Mouse (Mus musculus): ENCODE measurements around the gene Mxd3.

Gene Mxd3

GRCm38 (mm10) chr13:55329683-55330566 is at the start of gene Mxd3:
TSS of gene Mxd3 (minus strand) at chr13:55329823.
- peak; percentile 93 for DNase-seq (ENCODE audit: extremely low spot score)

- DNase-seq (ENCODE audit: extremely low spot score), result peak; percentile 34
Observed at GRCm38 (mm10) chr13:55378907-55379580, 49.4 kb upstream of the Mxd3 start.

GRCm38 (mm10) chr13:55375877-55376276 is 46.3 kb upstream of the Mxd3 start:
- no peak for DNase-seq (ENCODE audit: extremely low spot score)

GRCm38 (mm10) chr13:55374206-55374924 is 44.7 kb upstream of the Mxd3 start:
- DNase-seq (ENCODE audit: extremely low spot score), result no peak

GRCm38 (mm10) chr13:55371740-55372139 is 42.1 kb upstream of the Mxd3 start:
- DNase-seq (ENCODE audit: extremely low spot score), result no peak

GRCm38 (mm10) chr13:55371007-55371681 is 41.5 kb upstream of the Mxd3 start:
- no peak for DNase-seq (ENCODE audit: extremely low spot score)

- DNase-seq (ENCODE audit: extremely low spot score), result no peak
Observed at GRCm38 (mm10) chr13:55370234-55370633, 40.6 kb upstream of the Mxd3 start.

- DNase-seq (ENCODE audit: extremely low spot score), result no peak
Observed at GRCm38 (mm10) chr13:55369531-55370114, 40.0 kb upstream of the Mxd3 start, which contains the start of gene Rgs14. TSS of gene Rgs14 (plus strand) at chr13:55369732.

- no peak for DNase-seq (ENCODE audit: extremely low spot score)
Observed at GRCm38 (mm10) chr13:55368401-55368800, 38.8 kb upstream of the Mxd3 start.

- peak; percentile 96 for DNase-seq (ENCODE audit: extremely low spot score)
Observed at GRCm38 (mm10) chr13:55362453-55363060, 32.9 kb upstream of the Mxd3 start, which contains the start of gene Lman2. TSS of gene Lman2 (minus strand) at chr13:55362783.

- DNase-seq (ENCODE audit: extremely low spot score), result no peak
Observed at GRCm38 (mm10) chr13:55361974-55362452, 32.4 kb upstream of the Mxd3 start.

- DNase-seq (ENCODE audit: extremely low spot score), result no peak
Observed at GRCm38 (mm10) chr13:55361145-55361544, 31.5 kb upstream of the Mxd3 start.

GRCm38 (mm10) chr13:55346745-55347144 is 17.1 kb upstream of the Mxd3 start:
- DNase-seq (ENCODE audit: extremely low spot score), result no peak

GRCm38 (mm10) chr13:55344286-55344685 is 14.7 kb upstream of the Mxd3 start:
- no peak for DNase-seq (ENCODE audit: extremely low spot score)

GRCm38 (mm10) chr13:55342469-55342868 is 12.8 kb upstream of the Mxd3 start:
- no peak for DNase-seq (ENCODE audit: extremely low spot score)

- no peak for DNase-seq (ENCODE audit: extremely low spot score)
Observed at GRCm38 (mm10) chr13:55339259-55339658, 9.6 kb upstream of the Mxd3 start.

- DNase-seq (ENCODE audit: extremely low spot score), result no peak
Observed at GRCm38 (mm10) chr13:55338131-55339054, 8.8 kb upstream of the Mxd3 start.

- no peak for DNase-seq (ENCODE audit: extremely low spot score)
Observed at GRCm38 (mm10) chr13:55337341-55337975, 7.8 kb upstream of the Mxd3 start.

GRCm38 (mm10) chr13:55335701-55336100 is 6.1 kb upstream of the Mxd3 start:
- DNase-seq (ENCODE audit: extremely low spot score), result no peak
